In the genomic region with DNA sequence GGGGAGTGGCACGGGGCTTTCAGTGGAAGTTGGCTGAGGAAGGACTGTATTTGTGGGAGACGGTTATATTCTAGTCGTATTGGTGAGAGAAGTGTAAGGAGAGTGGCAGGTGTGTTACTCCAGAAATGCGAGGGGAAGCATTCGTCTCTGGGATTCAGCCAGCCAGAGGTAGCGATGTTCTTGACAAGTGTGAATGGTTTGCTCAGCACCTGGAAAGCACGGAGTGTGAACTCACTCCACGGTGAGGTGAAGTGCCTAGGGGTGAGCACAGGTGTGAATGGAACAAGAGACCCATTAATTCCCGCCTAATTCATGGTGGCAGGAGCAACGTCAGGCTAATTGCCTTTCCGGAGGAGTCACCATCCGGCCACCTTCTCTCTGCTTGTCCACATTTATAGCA, we compare ENCODE assay signal across 26 mouse cellular contexts.
"Had no signal": no experiment of that assay in that cellular context is flagged by ENCODE, and none has a peak within 500 bp of the region (broad histone marks: within the 10 kb centered on the region; RNA-seq: fewer than 3 reads in every experiment).

No protein-coding gene starts in this region.

- DNase-seq: gastrocnemius, postnatal 14 days; gastrocnemius, postnatal 36 days; heart, adult 18-20 months; heart, postnatal 10 days; heart, postnatal 36 days; kidney, adult 8-10 months; kidney, postnatal 10 days; kidney, postnatal 25 days; kidney, postnatal 4 days; liver; liver, embryonic 13.5 days; liver, postnatal 0 days had no signal

- H3K9ac ChIP-seq: heart, embryonic 12.5 days; hindbrain, embryonic 12.5 days; hindbrain, embryonic 14.5 days; intestine, embryonic 15.5 days; limb, embryonic 12.5 days; liver, embryonic 13.5 days; liver, embryonic 15.5 days; liver, postnatal 0 days had no signal

- H3K4me3 ChIP-seq: heart, embryonic 10.5 days; heart, embryonic 12.5 days; hindbrain, embryonic 12.5 days; intestine, embryonic 15.5 days; layer of hippocampus, adult 2 months; left cerebral cortex, adult 2 months; limb, embryonic 10.5 days; limb, embryonic 12.5 days; liver, embryonic 13.5 days; liver, embryonic 15.5 days had no signal

- ATAC-seq: hindbrain, embryonic 16.5 days; inflammation-experienced regulatory T-cells, adult 6 months; intestine, embryonic 15.5 days; intestine, postnatal 0 days; liver, postnatal 0 days had no signal

- H3K27ac ChIP-seq: heart, embryonic 10.5 days; hindbrain, embryonic 12.5 days; hindbrain, embryonic 14.5 days; intestine, embryonic 15.5 days; layer of hippocampus, adult 2 months; left cerebral cortex, adult 2 months; limb, embryonic 10.5 days; limb, embryonic 12.5 days; liver, embryonic 13.5 days; liver, embryonic 15.5 days had no signal

- H3K9me3 ChIP-seq: heart, embryonic 10.5 days; hindbrain, embryonic 12.5 days; intestine, embryonic 15.5 days; limb, embryonic 10.5 days; limb, embryonic 12.5 days; liver, embryonic 15.5 days had no signal

- H3K4me1 ChIP-seq: heart, embryonic 12.5 days; hindbrain, embryonic 12.5 days; intestine, embryonic 15.5 days; liver, embryonic 13.5 days; liver, embryonic 15.5 days had no signal

- H3K36me3 ChIP-seq: heart, embryonic 10.5 days; heart, embryonic 12.5 days; hindbrain, embryonic 12.5 days; intestine, embryonic 15.5 days; limb, embryonic 10.5 days; limb, embryonic 12.5 days; liver, embryonic 13.5 days; liver, embryonic 15.5 days had no signal

- H3K4me2 ChIP-seq: heart, embryonic 12.5 days; hindbrain, embryonic 12.5 days; hindbrain, embryonic 14.5 days; intestine, embryonic 15.5 days; limb, embryonic 12.5 days; liver, embryonic 11.5 days; liver, embryonic 13.5 days; liver, embryonic 15.5 days had no signal

- H3K27me3 ChIP-seq: heart, embryonic 12.5 days; hindbrain, embryonic 12.5 days; intestine, embryonic 15.5 days; limb, embryonic 12.5 days; liver, embryonic 13.5 days; liver, embryonic 15.5 days had no signal
